Mouse (Mus musculus): ENCODE data around the gene Mybpc2.
A peak's percentile ranks its signal among the peaks of the same experiment; 100 is the strongest.

The Mybpc2 gene

DNA sequence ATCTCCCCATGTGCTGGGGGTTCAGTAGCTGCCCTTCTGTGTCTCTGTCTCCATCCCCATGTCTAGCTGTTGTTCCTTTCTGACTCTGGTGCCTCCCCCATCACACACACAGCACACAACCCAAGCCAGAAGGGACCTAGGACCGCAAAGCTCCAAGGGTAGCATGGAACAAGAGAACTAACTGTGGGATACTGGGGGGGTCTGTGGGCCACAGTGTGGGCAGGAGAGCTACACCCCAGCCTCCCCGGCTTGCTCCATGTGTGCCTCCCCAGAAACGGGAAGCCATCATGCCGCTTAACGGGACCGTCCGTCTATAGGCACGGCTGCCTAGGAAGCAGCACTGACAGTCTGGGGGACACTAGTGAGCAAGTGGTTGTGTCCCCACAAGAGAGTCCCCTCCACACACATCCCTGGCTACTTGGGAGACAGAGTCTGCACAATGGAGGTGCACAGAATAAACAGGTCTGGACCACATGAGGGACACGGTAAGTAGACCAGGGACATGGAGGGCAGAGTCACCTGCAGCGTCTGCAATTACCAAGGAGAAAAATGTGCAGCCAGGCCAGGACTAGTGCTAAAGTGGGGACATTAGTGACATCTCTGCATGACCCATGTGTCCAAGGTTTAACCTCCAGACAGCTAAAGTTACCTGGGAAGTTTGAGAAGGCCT, 60.8 kb downstream of the Mybpc2 start:
- DNase-seq (ENCODE audit: extremely low spot score), result no peak

DNA sequence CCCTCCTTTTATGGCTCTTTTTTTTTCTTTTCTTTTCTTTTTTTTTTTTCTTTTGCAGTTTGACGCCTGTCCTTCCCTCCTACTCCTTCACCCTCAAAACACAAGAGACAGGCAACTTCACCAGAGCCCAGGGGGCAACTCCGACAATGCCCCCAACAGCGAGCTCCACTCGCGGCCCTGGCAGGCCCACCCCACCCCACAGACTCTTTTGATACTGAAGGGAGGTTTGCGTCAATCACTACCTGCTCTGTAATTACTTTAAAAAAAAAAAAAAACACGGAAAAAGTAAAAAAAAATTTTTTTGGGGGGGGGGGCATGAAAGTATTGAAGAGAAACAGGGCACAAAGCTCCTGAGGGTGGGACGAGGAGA, 61.4 kb downstream of the Mybpc2 start:
- no peak for DNase-seq (ENCODE audit: extremely low spot score)

DNA sequence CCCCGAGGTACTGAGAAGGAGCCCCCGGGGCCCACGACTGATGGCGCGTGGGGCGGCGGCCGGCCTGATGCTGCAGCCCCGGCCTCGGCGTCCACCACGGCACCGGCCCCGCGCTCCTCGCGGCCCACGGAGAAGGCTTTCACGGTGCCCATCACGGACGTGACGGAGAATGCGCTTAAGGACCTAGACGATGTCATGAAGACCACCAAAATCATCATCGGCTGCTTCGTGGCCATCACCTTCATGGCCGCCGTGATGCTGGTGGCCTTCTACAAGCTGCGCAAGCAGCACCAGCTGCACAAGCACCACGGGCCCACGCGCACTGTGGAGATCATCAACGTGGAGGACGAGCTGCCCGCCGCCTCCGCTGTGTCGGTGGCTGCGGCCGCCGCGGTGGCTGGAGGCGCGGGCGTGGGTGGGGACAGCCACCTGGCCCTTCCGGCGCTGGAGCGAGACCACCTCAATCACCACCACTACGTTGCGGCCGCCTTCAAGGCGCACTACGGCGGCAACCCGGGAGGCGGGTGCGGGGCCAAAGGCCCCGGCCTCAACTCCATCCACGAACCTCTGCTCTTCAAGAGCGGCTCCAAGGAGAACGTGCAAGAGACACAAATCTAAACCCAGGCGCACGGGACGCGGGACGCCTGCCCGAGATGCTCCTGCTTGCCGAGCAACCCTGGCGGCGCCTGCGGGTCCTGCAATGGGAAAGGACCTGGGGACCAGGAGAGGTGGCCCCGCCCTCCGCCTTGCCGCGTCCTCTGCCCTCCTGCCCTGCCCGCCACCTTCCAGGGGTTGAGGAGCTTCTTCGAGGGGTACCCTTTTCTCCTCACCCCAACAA, 62.0 kb downstream of the Mybpc2 start:
- peak; percentile 75 for DNase-seq (ENCODE audit: extremely low spot score)

DNA sequence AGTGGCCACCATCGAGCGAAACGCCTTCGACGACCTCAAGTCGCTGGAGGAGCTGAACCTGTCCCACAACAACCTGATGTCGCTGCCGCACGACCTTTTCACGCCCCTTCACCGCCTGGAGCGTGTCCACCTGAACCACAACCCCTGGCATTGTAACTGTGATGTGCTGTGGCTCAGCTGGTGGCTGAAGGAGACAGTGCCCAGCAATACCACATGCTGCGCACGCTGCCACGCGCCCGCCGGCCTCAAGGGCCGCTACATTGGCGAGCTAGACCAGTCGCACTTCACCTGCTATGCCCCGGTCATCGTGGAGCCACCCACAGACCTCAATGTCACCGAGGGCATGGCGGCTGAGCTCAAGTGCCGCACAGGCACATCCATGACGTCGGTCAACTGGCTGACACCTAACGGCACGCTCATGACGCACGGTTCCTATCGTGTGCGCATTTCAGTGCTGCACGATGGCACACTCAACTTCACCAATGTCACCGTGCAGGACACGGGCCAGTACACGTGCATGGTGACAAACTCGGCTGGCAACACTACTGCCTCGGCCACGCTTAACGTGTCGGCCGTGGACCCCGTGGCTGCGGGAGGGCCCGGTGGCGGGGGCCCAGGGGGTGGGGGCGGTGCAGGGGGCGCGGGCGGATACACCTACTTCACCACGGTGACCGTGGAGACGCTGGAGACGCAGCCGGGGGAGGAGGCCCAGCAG, 62.8 kb downstream of the Mybpc2 start:
- DNase-seq (ENCODE audit: extremely low spot score), result no peak

DNA sequence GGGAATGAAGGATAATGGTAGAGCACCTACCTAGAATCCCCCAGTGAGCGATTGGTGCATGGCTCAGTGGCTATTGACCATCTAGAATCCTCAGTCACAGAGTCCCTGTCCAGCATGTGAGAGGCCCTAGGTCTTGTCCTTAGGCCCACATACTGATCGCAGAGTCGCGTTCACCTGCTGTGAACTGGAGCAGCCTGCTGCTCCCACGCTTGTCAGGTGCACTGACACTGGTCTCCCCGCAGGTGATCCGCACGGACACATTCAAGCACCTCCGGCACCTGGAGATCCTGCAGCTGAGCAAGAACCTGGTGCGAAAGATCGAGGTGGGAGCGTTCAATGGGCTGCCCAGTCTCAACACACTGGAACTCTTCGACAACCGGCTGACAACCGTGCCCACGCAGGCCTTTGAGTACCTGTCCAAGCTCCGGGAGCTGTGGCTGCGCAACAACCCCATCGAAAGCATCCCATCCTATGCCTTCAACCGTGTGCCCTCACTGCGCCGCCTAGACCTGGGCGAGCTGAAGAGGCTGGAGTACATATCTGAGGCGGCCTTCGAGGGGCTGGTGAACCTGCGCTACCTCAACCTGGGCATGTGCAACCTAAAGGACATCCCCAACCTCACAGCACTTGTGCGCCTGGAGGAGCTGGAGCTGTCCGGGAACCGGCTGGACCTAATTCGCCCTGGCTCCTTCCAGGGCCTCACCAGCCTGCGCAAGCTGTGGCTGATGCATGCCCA, 63.5 kb downstream of the Mybpc2 start:
- DNase-seq (ENCODE audit: extremely low spot score), result no peak

DNA sequence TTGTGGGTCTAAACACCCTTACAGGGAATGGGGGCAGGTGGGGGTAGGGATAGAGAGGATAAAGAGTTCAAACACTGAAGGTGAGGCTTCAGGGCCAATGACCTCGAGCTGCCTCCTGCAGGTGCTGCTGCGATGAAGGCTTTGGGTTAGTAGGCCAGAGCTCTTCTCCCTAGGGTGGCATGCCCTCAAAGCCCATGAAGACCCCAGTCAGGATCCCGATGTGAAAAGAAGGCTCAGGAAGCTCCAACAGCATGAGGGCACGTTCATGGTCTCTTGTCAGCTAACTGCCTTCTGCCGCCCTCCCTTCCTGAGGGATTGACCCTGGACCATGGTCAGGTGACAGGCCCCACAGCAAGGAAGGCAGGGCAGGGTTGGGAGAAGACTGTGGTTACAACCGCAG, 64.4 kb downstream of the Mybpc2 start:
- DNase-seq (ENCODE audit: extremely low spot score), result no peak

DNA sequence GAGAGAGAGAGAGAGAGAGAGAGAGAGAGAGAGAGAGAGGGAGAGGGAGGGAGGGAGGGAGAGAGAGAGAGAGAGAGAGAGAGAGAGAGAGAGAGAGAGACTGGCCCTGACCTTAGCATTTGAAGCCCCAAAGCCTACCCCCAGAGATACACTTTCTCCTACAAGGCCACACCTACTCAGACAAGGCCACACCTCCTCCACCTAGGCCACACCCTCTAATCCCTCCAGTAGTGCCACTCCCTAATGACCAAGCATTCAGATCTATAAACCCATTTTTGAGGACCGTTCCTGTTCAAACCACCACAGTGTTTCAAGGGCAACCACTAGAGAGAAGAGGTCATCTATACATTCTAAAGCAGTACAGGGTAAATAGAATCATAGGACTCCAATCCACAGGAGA, 68.2 kb downstream of the Mybpc2 start:
- DNase-seq (ENCODE audit: extremely low spot score), result no peak

DNA sequence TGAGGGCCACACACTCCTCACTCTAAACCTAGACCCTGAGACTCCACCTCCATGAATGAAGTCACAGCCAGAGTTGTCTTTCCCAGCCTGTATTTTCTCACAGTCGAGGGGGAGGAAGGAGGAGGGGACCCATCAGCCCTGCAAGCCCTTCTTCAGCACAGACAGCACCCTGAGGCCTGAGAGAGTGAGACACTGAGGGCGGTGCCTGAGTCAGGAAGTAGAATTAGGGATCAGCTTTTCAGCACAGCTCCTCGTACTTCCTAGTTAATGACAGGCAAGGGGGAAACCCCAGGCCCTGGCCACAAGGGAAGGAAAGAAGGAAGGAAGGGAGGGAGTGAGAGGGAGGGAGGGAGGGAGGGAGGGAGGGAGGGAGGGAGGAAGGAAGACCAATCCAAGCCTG, 71.2 kb downstream of the Mybpc2 start:
- no peak for DNase-seq (ENCODE audit: extremely low spot score)
